Mouse (Mus musculus): Measurements from ENCODE around the gene Angel2. TPM values are rescaled to one million over a fixed set of nuclear protein-coding genes. Genes with fewer than 3 reads are reported as not detected.

Gene Angel2
- polyA plus RNA-seq, 1 experiment: 0.15 TPM

- Histone ChIP-seq H3K27me3 (ENCODE audit: control insufficient read depth) (peaks cover 9% of the 10 kb centered on the region), H3K36me3 (ENCODE audit: control insufficient read depth) (peaks cover 3% of the 10 kb centered on the region; the same call in 1 of the 2 replicates), H3K9me3 (ENCODE audit: control insufficient read depth, low read length) (no peaks in the 10 kb centered on the region), H3K4me3 (replicated peaks) (peak overlapping the region; percentile 84), H3K4me1 (ENCODE audit: control insufficient read depth) (peaks cover 23% of the 10 kb centered on the region)
- TF ChIP-seq GATA1 (IDR thresholded peaks at IDR 0.05; ENCODE audit: low read length) (no peak), TAL1 (IDR thresholded peaks at IDR 0.05; ENCODE audit: low read length) (no peak)
These were observed 2.4 kb downstream of the Angel2 start for GRCm38 (mm10) chr1:190927311-190927710.

- Histone ChIP-seq H3K4me3 (replicated peaks) (peak overlapping the region; percentile 84), H3K27me3 (ENCODE audit: control insufficient read depth) (peaks cover 7% of the 10 kb centered on the region), H3K36me3 (ENCODE audit: control insufficient read depth) (peaks cover 7% of the 10 kb centered on the region), H3K9me3 (ENCODE audit: control insufficient read depth, low read length) (no peaks in the 10 kb centered on the region), H3K4me1 (ENCODE audit: control insufficient read depth) (peaks cover 23% of the 10 kb centered on the region)
- TF ChIP-seq TAL1 (IDR thresholded peaks at IDR 0.05; ENCODE audit: low read length) (no peak), GATA1 (IDR thresholded peaks at IDR 0.05; ENCODE audit: low read length) (no peak; the same call in 1 of the 2 replicates)
These were observed 2.9 kb downstream of the Angel2 start for GRCm38 (mm10) chr1:190927751-190928369.

- peak overlapping the region; percentile 84 for H3K4me3 ChIP-seq (replicated peaks)
- TF ChIP-seq GATA1 (IDR thresholded peaks at IDR 0.05; ENCODE audit: low read length): no peak
- TF ChIP-seq TAL1 (IDR thresholded peaks at IDR 0.05; ENCODE audit: low read length): no peak
- H3K9me3 ChIP-seq (ENCODE audit: control insufficient read depth, low read length): no peaks in the 10 kb centered on the region
- peaks cover 23% of the 10 kb centered on the region for H3K4me1 ChIP-seq (ENCODE audit: control insufficient read depth)
- H3K27me3 ChIP-seq (ENCODE audit: control insufficient read depth): peaks cover 4% of the 10 kb centered on the region
- peaks cover 11% of the 10 kb centered on the region for H3K36me3 ChIP-seq (ENCODE audit: control insufficient read depth)
These were observed 3.6 kb downstream of the Angel2 start for GRCm38 (mm10) chr1:190928370-190929009.

GRCm38 (mm10) chr1:190929010-190929695 lies 4.2 kb downstream of the Angel2 start:
- peaks cover 17% of the 10 kb centered on the region for H3K36me3 ChIP-seq (ENCODE audit: control insufficient read depth)
- TF ChIP-seq TAL1 (IDR thresholded peaks at IDR 0.05; ENCODE audit: low read length): no peak
- no peak for TF ChIP-seq GATA1 (IDR thresholded peaks at IDR 0.05; ENCODE audit: low read length)
- no peaks in the 10 kb centered on the region for H3K27me3 ChIP-seq (ENCODE audit: control insufficient read depth)
- H3K9me3 ChIP-seq (ENCODE audit: control insufficient read depth, low read length): no peaks in the 10 kb centered on the region
- peak overlapping the region; percentile 84 for H3K4me3 ChIP-seq (replicated peaks)
- H3K4me1 ChIP-seq (ENCODE audit: control insufficient read depth): peaks cover 23% of the 10 kb centered on the region

GRCm38 (mm10) chr1:190930181-190930580 lies 5.3 kb downstream of the Angel2 start:
- Histone ChIP-seq H3K27me3 (ENCODE audit: control insufficient read depth) (no peaks in the 10 kb centered on the region), H3K4me3 (replicated peaks) (peak overlapping the region; percentile 14)
- no peak for TF ChIP-seq GATA1 (IDR thresholded peaks at IDR 0.05; ENCODE audit: low read length)
- TF ChIP-seq TAL1 (IDR thresholded peaks at IDR 0.05; ENCODE audit: low read length): no peak

GRCm38 (mm10) chr1:190939803-190940202 lies 14.9 kb downstream of the Angel2 start:
- no peaks in the 10 kb centered on the region for H3K4me1 ChIP-seq (ENCODE audit: control insufficient read depth)
- H3K4me3 ChIP-seq (replicated peaks): no peak overlapping the region
- TF ChIP-seq GATA1 (IDR thresholded peaks at IDR 0.05; ENCODE audit: low read length) (no peak), TAL1 (IDR thresholded peaks at IDR 0.05; ENCODE audit: low read length) (no peak)
- H3K27me3 ChIP-seq (ENCODE audit: control insufficient read depth): no peaks in the 10 kb centered on the region
- H3K9me3 ChIP-seq (ENCODE audit: control insufficient read depth, low read length): no peaks in the 10 kb centered on the region
- H3K36me3 ChIP-seq (ENCODE audit: control insufficient read depth): peaks cover 93% of the 10 kb centered on the region

More at GRCm38 (mm10) chr1:190930181-190930580, 5.3 kb downstream of the Angel2 start:
- H3K9me3 ChIP-seq (ENCODE audit: control insufficient read depth, low read length): no peaks in the 10 kb centered on the region
- H3K4me1 ChIP-seq (ENCODE audit: control insufficient read depth): peaks cover 23% of the 10 kb centered on the region
- H3K36me3 ChIP-seq (ENCODE audit: control insufficient read depth): peaks cover 28% of the 10 kb centered on the region

GRCm38 (mm10) chr1:190944109-190944760 lies 19.3 kb downstream of the Angel2 start:
- peaks cover 78% of the 10 kb centered on the region for H3K36me3 ChIP-seq (ENCODE audit: control insufficient read depth)
- no peak overlapping the region for H3K4me3 ChIP-seq (replicated peaks)
- no peak for TF ChIP-seq GATA1 (IDR thresholded peaks at IDR 0.05; ENCODE audit: low read length)
- no peak for TF ChIP-seq TAL1 (IDR thresholded peaks at IDR 0.05; ENCODE audit: low read length)
- no peaks in the 10 kb centered on the region for H3K9me3 ChIP-seq (ENCODE audit: control insufficient read depth, low read length)
- H3K27me3 ChIP-seq (ENCODE audit: control insufficient read depth): no peaks in the 10 kb centered on the region
- no peaks in the 10 kb centered on the region for H3K4me1 ChIP-seq (ENCODE audit: control insufficient read depth)

- H3K36me3 ChIP-seq (ENCODE audit: control insufficient read depth): peaks cover 41% of the 10 kb centered on the region
- H3K9me3 ChIP-seq (ENCODE audit: control insufficient read depth, low read length): no peaks in the 10 kb centered on the region
- no peaks in the 10 kb centered on the region for H3K27me3 ChIP-seq (ENCODE audit: control insufficient read depth)
- H3K4me3 ChIP-seq (replicated peaks): no peak overlapping the region
- TF ChIP-seq GATA1 (IDR thresholded peaks at IDR 0.05; ENCODE audit: low read length): no peak
- TF ChIP-seq TAL1 (IDR thresholded peaks at IDR 0.05; ENCODE audit: low read length): no peak
- H3K4me1 ChIP-seq (ENCODE audit: control insufficient read depth): no peaks in the 10 kb centered on the region; the same call in 1 of the 2 replicates
These were observed 23.1 kb downstream of the Angel2 start for GRCm38 (mm10) chr1:190947986-190948385.

All from erythroblast, embryonic 14.5 days (primary cell).